Mouse (Mus musculus): ENCODE measurements at regions not wholly inside any gene's neighbourhood (a gene's known extent, or its start where the extent isn't known, plus 50 kb on each side); places are given as distances from the start of the nearest gene placed in this dataset.

- Histone ChIP-seq H3K4me1 (peaks cover 66% of the 10 kb centered on the region), H3K27me3 (peaks cover 11% of the 10 kb centered on the region; the same call in 1 of the 2 replicates), H3K4me2 (peak overlapping the region; percentile 8; the same call in 1 of the 2 replicates), H3K9me3 (no peaks in the 10 kb centered on the region), H3K27ac (peak overlapping the region; percentile 89), H3K4me3 (replicated peaks) (no peak overlapping the region), H3K36me3 (replicated peaks) (no peaks in the 10 kb centered on the region), H3K9ac (no peak overlapping the region)
- WGBS = 6% methylated on average over 11 of the region's 11 CpGs
- peak; percentile 58 for ATAC-seq (ENCODE audit: low FRiP score)
These were observed 86.6 kb downstream of the Irs2 start for GRCm38 (mm10) chr8:10921439-10922191.

GRCm38 (mm10) chr8:10919620-10920019, 88.6 kb downstream of the Irs2 start:
- ATAC-seq (ENCODE audit: low FRiP score) = no peak
- no peak overlapping the region for H3K4me3 ChIP-seq (replicated peaks)
- no peak overlapping the region for H3K9ac ChIP-seq
- peaks cover 10% of the 10 kb centered on the region; the same call in 1 of the 2 replicates for H3K27me3 ChIP-seq
- H3K4me2 ChIP-seq = no peak overlapping the region
- H3K36me3 ChIP-seq (replicated peaks) = no peaks in the 10 kb centered on the region
- no peak overlapping the region for H3K27ac ChIP-seq
- no peaks in the 10 kb centered on the region for H3K9me3 ChIP-seq
- WGBS = 86% methylated on average over 5 of the region's 5 CpGs
- peaks cover 46% of the 10 kb centered on the region for H3K4me1 ChIP-seq

- H3K36me3 ChIP-seq (replicated peaks) = no peaks in the 10 kb centered on the region
- peaks cover 35% of the 10 kb centered on the region for H3K4me1 ChIP-seq
- no peak overlapping the region for H3K4me3 ChIP-seq (replicated peaks)
- no peaks in the 10 kb centered on the region for H3K9me3 ChIP-seq
- no peak overlapping the region for H3K4me2 ChIP-seq
- peaks cover 8% of the 10 kb centered on the region; the same call in 1 of the 2 replicates for H3K27me3 ChIP-seq
- WGBS = 84% methylated on average over 5 of the region's 5 CpGs
- H3K9ac ChIP-seq = no peak overlapping the region
- ATAC-seq (ENCODE audit: low FRiP score) = no peak
- no peak overlapping the region for H3K27ac ChIP-seq
These were observed 89.7 kb downstream of the Irs2 start for GRCm38 (mm10) chr8:10918403-10919035.

- 91% methylated on average over 8 of the region's 8 CpGs for WGBS
- no peak for ATAC-seq (ENCODE audit: low FRiP score)
- H3K9ac ChIP-seq = no peak overlapping the region
- H3K36me3 ChIP-seq (replicated peaks) = no peaks in the 10 kb centered on the region
- peaks cover 12% of the 10 kb centered on the region; the same call in 1 of the 2 replicates for H3K27me3 ChIP-seq
- H3K27ac ChIP-seq = no peak overlapping the region
- no peak overlapping the region for H3K4me2 ChIP-seq
- no peak overlapping the region for H3K4me3 ChIP-seq (replicated peaks)
- no peaks in the 10 kb centered on the region for H3K9me3 ChIP-seq
- H3K4me1 ChIP-seq = no peaks in the 10 kb centered on the region; the same call in 1 of the 2 replicates
These were observed 93.6 kb downstream of the Irs2 start for GRCm38 (mm10) chr8:10914616-10915015.

GRCm38 (mm10) chr8:10912436-10912835, 95.8 kb downstream of the Irs2 start:
- Histone ChIP-seq H3K9ac (no peak overlapping the region), H3K27ac (no peak overlapping the region), H3K4me1 (no peaks in the 10 kb centered on the region; the same call in 1 of the 2 replicates), H3K27me3 (peaks cover 9% of the 10 kb centered on the region; the same call in 1 of the 2 replicates), H3K4me2 (no peak overlapping the region), H3K9me3 (no peaks in the 10 kb centered on the region), H3K4me3 (replicated peaks) (no peak overlapping the region), H3K36me3 (replicated peaks) (no peaks in the 10 kb centered on the region)
- no peak for ATAC-seq (ENCODE audit: low FRiP score)
- WGBS = 80% methylated on average over 2 of the region's 2 CpGs

GRCm38 (mm10) chr8:10911371-10911770, 96.9 kb downstream of the Irs2 start:
- H3K36me3 ChIP-seq (replicated peaks) = no peaks in the 10 kb centered on the region
- 82% methylated on average over 4 of the region's 4 CpGs for WGBS
- H3K4me1 ChIP-seq = no peaks in the 10 kb centered on the region; the same call in 1 of the 2 replicates
- no peaks in the 10 kb centered on the region for H3K9me3 ChIP-seq
- ATAC-seq (ENCODE audit: low FRiP score) = no peak
- peaks cover 9% of the 10 kb centered on the region; the same call in 1 of the 2 replicates for H3K27me3 ChIP-seq
- H3K9ac ChIP-seq = no peak overlapping the region
- no peak overlapping the region for H3K4me3 ChIP-seq (replicated peaks)
- no peak overlapping the region for H3K27ac ChIP-seq
- H3K4me2 ChIP-seq = no peak overlapping the region

GRCm38 (mm10) chr8:10910954-10911353, 97.3 kb downstream of the Irs2 start:
- H3K4me1 ChIP-seq = no peaks in the 10 kb centered on the region; the same call in 1 of the 2 replicates
- H3K27ac ChIP-seq = no peak overlapping the region
- no peak overlapping the region for H3K4me2 ChIP-seq
- peaks cover 9% of the 10 kb centered on the region; the same call in 1 of the 2 replicates for H3K27me3 ChIP-seq
- no peaks in the 10 kb centered on the region for H3K9me3 ChIP-seq
- no peak overlapping the region for H3K9ac ChIP-seq
- WGBS = 88% methylated on average over 6 of the region's 6 CpGs
- no peaks in the 10 kb centered on the region for H3K36me3 ChIP-seq (replicated peaks)
- ATAC-seq (ENCODE audit: low FRiP score) = no peak
- no peak overlapping the region for H3K4me3 ChIP-seq (replicated peaks)

- WGBS = 67% methylated on average over 6 of the region's 6 CpGs
- Histone ChIP-seq H3K9me3 (no peaks in the 10 kb centered on the region), H3K4me3 (replicated peaks) (no peak overlapping the region), H3K9ac (no peak overlapping the region), H3K27ac (no peak overlapping the region), H3K36me3 (replicated peaks) (no peaks in the 10 kb centered on the region), H3K4me2 (no peak overlapping the region), H3K4me1 (no peaks in the 10 kb centered on the region; the same call in 1 of the 2 replicates), H3K27me3 (peaks cover 9% of the 10 kb centered on the region; the same call in 1 of the 2 replicates)
- no peak for ATAC-seq (ENCODE audit: low FRiP score)
These were observed 97.9 kb downstream of the Irs2 start for GRCm38 (mm10) chr8:10910244-10910872.

- H3K36me3 ChIP-seq (replicated peaks) = no peaks in the 10 kb centered on the region
- no peak overlapping the region for H3K4me2 ChIP-seq
- no peaks in the 10 kb centered on the region; the same call in 1 of the 2 replicates for H3K4me1 ChIP-seq
- ATAC-seq (ENCODE audit: low FRiP score) = no peak
- H3K27ac ChIP-seq = no peak overlapping the region
- WGBS = 87% methylated on average over 6 of the region's 6 CpGs
- H3K9ac ChIP-seq = no peak overlapping the region
- peaks cover 14% of the 10 kb centered on the region; the same call in 1 of the 2 replicates for H3K27me3 ChIP-seq
- H3K4me3 ChIP-seq (replicated peaks) = no peak overlapping the region
- H3K9me3 ChIP-seq = no peaks in the 10 kb centered on the region
These were observed 99.1 kb downstream of the Irs2 start for GRCm38 (mm10) chr8:10909155-10909554.

- no peaks in the 10 kb centered on the region; the same call in 1 of the 2 replicates for H3K4me1 ChIP-seq
- peaks cover 23% of the 10 kb centered on the region; the same call in 1 of the 2 replicates for H3K27me3 ChIP-seq
- H3K4me2 ChIP-seq = no peak overlapping the region
- H3K9me3 ChIP-seq = no peaks in the 10 kb centered on the region
- WGBS = 82% methylated on average over 6 of the region's 6 CpGs
- H3K36me3 ChIP-seq (replicated peaks) = no peaks in the 10 kb centered on the region
- H3K4me3 ChIP-seq (replicated peaks) = no peak overlapping the region
- no peak overlapping the region for H3K27ac ChIP-seq
- no peak overlapping the region for H3K9ac ChIP-seq
- ATAC-seq (ENCODE audit: low FRiP score) = no peak
These were observed 101.9 kb downstream of the Irs2 start for GRCm38 (mm10) chr8:10906353-10906752.

GRCm38 (mm10) chr8:10905761-10906160, 102.5 kb downstream of the Irs2 start:
- Histone ChIP-seq H3K9me3 (no peaks in the 10 kb centered on the region), H3K9ac (no peak overlapping the region), H3K4me1 (no peaks in the 10 kb centered on the region; the same call in 1 of the 2 replicates), H3K36me3 (replicated peaks) (no peaks in the 10 kb centered on the region), H3K4me3 (replicated peaks) (no peak overlapping the region), H3K27me3 (peaks cover 21% of the 10 kb centered on the region; the same call in 1 of the 2 replicates), H3K27ac (no peak overlapping the region), H3K4me2 (no peak overlapping the region)
- WGBS = 90% methylated on average over 5 of the region's 5 CpGs
- no peak for ATAC-seq (ENCODE audit: low FRiP score)

- Histone ChIP-seq H3K4me2 (no peak overlapping the region), H3K27ac (no peak overlapping the region), H3K9me3 (no peaks in the 10 kb centered on the region), H3K27me3 (peaks cover 18% of the 10 kb centered on the region; the same call in 1 of the 2 replicates), H3K36me3 (replicated peaks) (no peaks in the 10 kb centered on the region), H3K4me3 (replicated peaks) (no peak overlapping the region), H3K9ac (no peak overlapping the region), H3K4me1 (peaks cover 13% of the 10 kb centered on the region)
- 89% methylated on average over 2 of the region's 2 CpGs for WGBS
- no peak for ATAC-seq (ENCODE audit: low FRiP score)
These were observed 104.3 kb downstream of the Irs2 start for GRCm38 (mm10) chr8:10903957-10904356.
